Mouse (Mus musculus) ES-E14 (cell line): ENCODE data around the gene Cdh3. TPM values are rescaled to one million over a fixed set of nuclear protein-coding genes. Genes with fewer than 3 reads are reported as not detected.

Experiments
- DNase-seq: peaks from one replicate; pipeline ENCODE4 v3.0.0-alpha.2; 2013; ENCODE audit warnings: low read depth, low spot score
- H3K27ac ChIP-seq: 2 replicates; pipeline ENCODE4 v1.5.1; 2012; ENCODE audit warnings: low read depth, mild to moderate bottlenecking, low read length, moderate library complexity, mixed read lengths; ENCODE audit not compliant: poor library complexity, insufficient read depth, severe bottlenecking
- H3K36me3 ChIP-seq: 2 replicates; pipeline ENCODE4 v1.6.1; 2012; ENCODE audit warnings: mild to moderate bottlenecking, low read length, moderate library complexity, mixed read lengths; ENCODE audit not compliant: control insufficient read depth, poor library complexity, insufficient read depth, severe bottlenecking
- H3K4me1 ChIP-seq, 2 experiments: fragments of 150-350 bp in 1 of 2; sonication (generic) in 1 of 2; 2 replicates each; pipeline ENCODE4 v1.6.1; 2012; ENCODE audit warnings: low read length in 2 of 2, mild to moderate bottlenecking in 1 of 2, mixed read lengths in 1 of 2; ENCODE audit not compliant: control insufficient read depth in 2 of 2, insufficient read depth in 2 of 2, poor library complexity in 1 of 2
- H3K4me3 ChIP-seq, 2 experiments: fragments of 150-350 bp in 1 of 2; sonication (generic) in 1 of 2; 2 replicates each; pipeline ENCODE4 v1.5.1; 2012; ENCODE audit warnings: low read length in 2 of 2, low read depth in 1 of 2, mild to moderate bottlenecking in 1 of 2, mixed read lengths in 1 of 2; ENCODE audit not compliant: insufficient read depth in 1 of 2, poor library complexity in 1 of 2, severe bottlenecking in 1 of 2
- H3K9ac ChIP-seq: 2 replicates; pipeline ENCODE4 v1.6.1; 2012; ENCODE audit warnings: low read depth, mild to moderate bottlenecking, low read length, mixed read lengths; ENCODE audit not compliant: poor library complexity, insufficient read depth, severe bottlenecking
- H3K9me3 ChIP-seq: fragments of 150-350 bp; sonication (generic); 2 replicates; pipeline ENCODE4 v1.6.1; 2012; ENCODE audit warnings: low read depth, mild to moderate bottlenecking, low read length; ENCODE audit not compliant: control insufficient read depth, insufficient read depth
- CHD2 ChIP-seq: IDR thresholded peaks from 2 replicates; pipeline ENCODE4 v1.6.1; 2014; ENCODE audit warnings: mild to moderate bottlenecking, low read depth, low read length, inconsistent platforms
- HCFC1 ChIP-seq: IDR thresholded peaks from 2 replicates; pipeline ENCODE4 v1.6.1; 2012; ENCODE audit warnings: low read length, inconsistent platforms, borderline replicate concordance; ENCODE audit not compliant: insufficient read depth
- MAFK ChIP-seq: IDR thresholded peaks from 2 replicates; pipeline ENCODE4 v1.6.1; 2014; ENCODE audit warnings: mild to moderate bottlenecking, low read depth, low read length, inconsistent platforms; ENCODE audit not compliant: insufficient read depth
- ZC3H11A ChIP-seq: IDR thresholded peaks from 2 replicates; pipeline ENCODE4 v1.6.1; 2012; ENCODE audit warnings: low read depth, mild to moderate bottlenecking, inconsistent platforms, low read length, borderline replicate concordance
- ZNF384 ChIP-seq: IDR thresholded peaks from 2 replicates; pipeline ENCODE4 v1.6.1; 2012; ENCODE audit warnings: low read depth, low read length, inconsistent platforms
- in situ Hi-C, 2 experiments: fragments of 600-800 bp; cut with MboI; formaldehyde crosslinking; loops; one replicate each; pipeline ENCODE4 v1.15.1; 2025; ENCODE audit warnings: low sequenced_read_pairs in 2 of 2, inconsistent platforms in 1 of 2; ENCODE audit not compliant: unreplicated experiment in 2 of 2
- total RNA-seq: library from RNA; depleted of rRNA; stranded (reverse); fragments of 300-350 nt; gene quantifications from 2 replicates; pipeline ENCODE4 v1.2.3, GENCODE M21; 2012; rRNA removed

Gene Cdh3
- total RNA-seq, 1 experiment = 16.8 TPM

- Histone ChIP-seq H3K9ac (no peak overlapping the region), H3K27ac (0 out of 2 replicates have a peak overlapping the region, but pooled peaks have one; percentile 5), H3K9me3 (no peaks in the 10 kb centered on the region), H3K36me3 (peaks cover 16% of the 10 kb centered on the region; the same call in 1 of the 2 replicates), H3K4me1 (peaks cover 25% of the 10 kb centered on the region in 2 experiments), H3K4me3 (peak overlapping the region; percentile 20 to 21; a peak in 3 of 4 replicates)
- TF ChIP-seq MAFK (no peak), CHD2 (no peak), ZC3H11A (no peak), ZNF384 (no peak), HCFC1 (no peak)
- DNase-seq = no peak
- in situ Hi-C loops = no loop called here
These were observed 95.0 kb downstream of the Cdh3 start for GRCm38 (mm10) chr8:106605657-106606056.

DNA sequence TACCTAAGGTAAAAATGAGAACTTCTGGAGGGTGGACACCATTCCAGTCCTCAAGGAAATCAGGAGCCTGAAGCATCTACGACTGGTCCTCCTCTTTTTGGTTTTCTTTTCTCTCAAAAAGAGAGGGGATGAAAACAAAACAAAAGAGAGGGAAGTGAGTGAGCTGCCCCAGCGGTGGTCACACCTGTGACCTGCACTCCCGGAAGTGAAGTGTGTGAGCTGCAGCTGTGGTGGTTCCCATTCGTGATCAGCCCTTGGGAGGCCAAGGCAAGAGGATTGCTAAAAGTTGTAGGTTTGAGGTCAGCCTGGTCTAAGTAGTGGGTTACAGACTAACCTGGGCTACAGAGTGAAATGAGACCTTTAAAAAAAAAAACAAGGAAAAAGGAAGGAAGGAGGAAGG is 95.4 kb downstream of the Cdh3 start:
- Histone ChIP-seq H3K36me3 (peaks cover 16% of the 10 kb centered on the region; the same call in 1 of the 2 replicates), H3K4me1 (peaks cover 25% of the 10 kb centered on the region in 2 experiments), H3K9me3 (no peaks in the 10 kb centered on the region), H3K9ac (no peak overlapping the region), H3K27ac (no peak overlapping the region; the same call in 1 of the 2 replicates), H3K4me3 (peak overlapping the region; percentile 21 to 38; a peak in 3 of 4 replicates)
- no peak for DNase-seq
- TF ChIP-seq ZNF384 (no peak), CHD2 (no peak), MAFK (no peak), HCFC1 (no peak), ZC3H11A (no peak)
- in situ Hi-C loops = no loop called here

DNA sequence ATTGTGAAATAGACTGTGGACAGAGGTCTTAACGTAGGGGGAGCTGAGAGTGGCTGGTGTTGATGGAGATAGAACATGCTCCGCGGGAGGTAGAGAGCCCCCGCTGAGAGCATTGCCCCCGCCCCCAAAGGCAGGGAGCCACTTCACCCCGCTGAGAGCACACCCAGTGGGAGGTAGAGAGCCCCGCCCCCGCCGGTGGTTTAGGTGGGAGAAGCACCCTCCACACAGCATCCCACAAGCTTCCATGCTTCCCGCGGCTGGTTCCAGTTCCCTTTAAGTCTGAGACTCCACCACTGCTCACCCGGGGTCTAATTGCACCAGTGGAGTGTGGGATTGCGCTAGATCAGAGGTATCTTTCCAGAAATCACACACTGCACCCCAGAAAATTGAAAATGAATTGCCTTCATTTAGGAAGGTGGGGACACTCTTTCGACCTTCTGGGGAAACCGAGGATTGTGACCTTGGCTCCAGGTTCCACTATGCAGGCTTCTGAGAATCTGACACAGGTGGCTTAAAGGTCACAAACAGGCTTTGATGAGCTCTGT is 96.0 kb downstream of the Cdh3 start:
- in situ Hi-C loops = no loop called here
- TF ChIP-seq CHD2 = no peak
- TF ChIP-seq HCFC1 = no peak
- TF ChIP-seq ZNF384 = no peak
- no peak for TF ChIP-seq ZC3H11A
- TF ChIP-seq MAFK = no peak
- peak overlapping the region in 1 of 2 experiments; percentile 38; a peak in 3 of 4 replicates for H3K4me3 ChIP-seq
- peak overlapping the region; percentile 10; the same call in 1 of the 2 replicates for H3K27ac ChIP-seq
- no peak overlapping the region for H3K9ac ChIP-seq
- DNase-seq = no peak
- peaks cover 25 to 29% of the 10 kb centered on the region in 2 experiments for H3K4me1 ChIP-seq
- peaks cover 19% of the 10 kb centered on the region; the same call in 1 of the 2 replicates for H3K36me3 ChIP-seq
- H3K9me3 ChIP-seq = no peaks in the 10 kb centered on the region

Other genes starting within 250 kb of the Cdh3 start
- gene Smpd3, start 172.9 kb upstream of the Cdh3 start, total RNA-seq = 0.94 and 1.7 TPM in 2 replicates
- gene Zfp90, start 95.6 kb upstream of the Cdh3 start, total RNA-seq = 5.7 and 6.0 TPM in 2 replicates
- gene 6030452D12Rik, start 10.4 kb upstream of the Cdh3 start, total RNA-seq = not detected in 2 replicates
- gene Gm10073, start 62.6 kb downstream of the Cdh3 start, total RNA-seq = 83.5 and 86.5 TPM in 2 replicates
- gene Cdh1, start 92.5 kb downstream of the Cdh3 start, total RNA-seq = 254 and 424 TPM in 2 replicates
- gene Tango6, start 172.2 kb downstream of the Cdh3 start, total RNA-seq = 13.6 and 16.5 TPM in 2 replicates